Mouse (Mus musculus) small intestine, adult 2 months (tissue): ENCODE measurements around the gene Maml3.

Experiments used
- CTCF ChIP-seq: fragments of 200-500 bp; IDR thresholded peaks from 2 replicates; pipeline ENCODE4 v1.5.1; 2012; ENCODE audit warnings: low read depth, mild to moderate bottlenecking, control low read depth, inconsistent platforms, low read length, moderate library complexity, mixed read lengths; ENCODE audit not compliant: insufficient replicate concordance, insufficient read length; ENCODE audit errors: extremely low read depth
- POLR2A ChIP-seq: fragments of 200-500 bp; IDR thresholded peaks from 2 replicates; pipeline ENCODE4 v1.6.1; 2012; ENCODE audit warnings: low read depth, mild to moderate bottlenecking, control low read depth, inconsistent platforms, low read length, moderate library complexity

DNA sequence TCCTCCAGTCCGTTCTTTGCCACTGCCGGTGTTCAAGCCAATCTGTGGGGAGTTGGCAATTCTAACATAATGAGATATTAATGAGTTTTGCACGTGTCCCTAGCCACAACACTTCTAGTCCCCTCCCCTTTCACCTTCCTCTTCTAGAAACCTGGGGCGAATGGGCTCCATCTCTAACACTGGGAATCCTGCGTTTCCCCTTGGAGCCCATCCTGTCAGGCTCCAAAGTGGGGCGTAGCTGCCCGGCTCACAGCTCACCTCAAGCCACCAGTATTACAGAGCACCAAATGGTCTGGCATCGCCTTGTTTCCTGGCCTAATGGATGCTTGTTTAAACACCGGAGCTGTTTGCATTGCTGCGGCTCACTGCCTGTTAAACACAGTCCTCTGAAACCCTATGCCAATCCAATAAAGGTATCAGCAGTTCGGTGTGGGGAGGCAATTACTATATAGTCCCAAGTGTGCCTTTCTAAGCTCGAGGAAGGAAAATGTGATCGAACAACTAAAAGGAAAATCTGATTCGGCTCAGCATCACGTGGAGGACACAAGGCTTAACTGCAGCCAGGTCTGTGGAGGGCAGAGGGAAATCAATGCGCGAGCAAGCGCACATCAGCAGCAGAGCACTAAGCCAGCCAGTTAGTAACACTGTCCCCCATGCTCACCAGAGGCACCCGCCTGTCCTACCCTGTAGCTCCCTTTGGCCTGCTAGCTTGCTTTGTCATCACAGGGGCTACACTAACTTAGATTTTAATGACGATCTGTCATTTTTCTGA, 216.0 kb downstream of the Maml3 start:
- TF ChIP-seq CTCF (no peak), POLR2A (no peak)
